Mouse (Mus musculus) B cell, adult 67 days (primary cell): ENCODE measurements around the gene Sptb. TPM values are rescaled to one million over a fixed set of nuclear protein-coding genes. Genes with fewer than 3 reads are reported as not detected.

Experiments
- total RNA-seq, 2 experiments: library from RNA; stranded (reverse); gene quantifications; 4 replicates each; pipeline ENCODE4 v1.2.4; 2023

Gene Sptb
- not detected for total RNA-seq

DNA sequence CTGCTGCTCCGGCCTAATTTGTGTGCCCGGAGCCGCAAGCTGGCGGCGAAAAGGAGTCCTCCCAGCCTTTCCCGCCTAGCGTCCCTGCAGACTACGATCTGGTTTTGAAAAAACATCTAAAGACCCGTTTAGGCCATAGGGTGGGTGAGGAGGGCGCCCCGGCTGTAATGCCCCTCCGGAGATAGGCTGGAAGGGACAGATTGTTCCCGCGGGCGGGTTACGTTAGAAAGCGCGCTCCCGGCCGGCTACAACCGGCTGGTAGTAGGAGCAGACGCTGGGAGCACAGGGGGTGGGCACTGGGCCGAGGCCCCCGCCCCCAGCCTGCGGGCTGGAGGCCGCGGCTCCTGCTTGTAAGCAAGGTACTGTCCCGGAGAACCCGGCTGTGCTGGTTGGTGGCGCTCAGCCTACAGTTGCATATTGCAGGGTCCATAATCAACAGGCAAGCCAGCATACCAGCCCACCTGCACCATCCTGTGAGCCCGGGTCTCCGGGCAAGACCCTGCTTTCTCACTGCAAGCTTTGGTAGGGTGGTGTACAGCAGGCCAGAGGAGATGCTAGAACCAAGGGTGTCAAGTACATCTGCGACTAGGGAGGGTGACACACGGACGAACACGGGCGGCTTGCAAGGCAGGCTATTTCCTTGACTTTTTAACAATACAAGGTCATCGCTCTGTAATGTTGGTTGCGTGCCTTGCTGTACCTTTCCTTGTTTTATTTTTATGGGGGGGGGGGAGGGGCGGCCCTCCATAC lies at the start of gene Sptb:
Sptb (minus strand) TSS at position 197 of the 750 bp plus-strand sequence.

DNA sequence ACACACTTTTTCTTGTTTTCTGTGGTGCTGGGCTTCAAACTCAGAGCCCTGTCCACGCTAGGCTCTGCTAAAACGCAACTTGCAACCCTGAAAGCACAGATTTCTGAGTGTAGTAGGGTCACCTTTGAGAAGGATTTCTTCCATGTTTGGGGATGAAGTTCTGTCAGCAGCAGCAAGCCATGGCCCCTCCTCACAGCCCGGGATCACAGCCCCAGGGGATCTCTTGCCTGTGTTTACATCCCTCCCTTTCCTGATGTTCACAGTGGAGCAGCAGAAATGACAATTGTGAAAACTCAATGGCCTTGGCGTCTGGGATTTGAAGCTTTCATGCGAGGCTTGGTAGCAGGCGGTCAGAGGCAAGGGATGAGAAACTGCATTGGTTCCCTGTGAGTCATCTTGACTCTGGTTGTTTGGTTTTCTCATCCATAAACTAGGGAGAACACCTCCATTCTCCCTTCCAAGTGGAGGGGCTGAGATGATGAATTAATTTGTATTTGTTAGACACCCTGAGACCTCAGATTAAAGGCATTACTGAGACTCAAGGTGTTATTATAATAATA lies 179.7 kb downstream of the Sptb start, which contains the start of gene Plekhg3:
Plekhg3 (plus strand) TSS at position 312 of the 560 bp plus-strand sequence.

Other genes starting within 250 kb of the Sptb start
- 10 to 100 TPM; 27.6 to 29.0 TPM for gene Plekhg3, start 179.7 kb downstream of the Sptb start, total RNA-seq
- 10 to 100 TPM; 34.9 to 40.7 TPM for gene Churc1, start 55.0 kb upstream of the Sptb start, total RNA-seq
- 1 to 10 TPM; 6.5 to 9.4 TPM for gene Fntb, start 55.0 kb upstream of the Sptb start, total RNA-seq
- gene Gpx2, start 85.0 kb upstream of the Sptb start, total RNA-seq, result not detected
- gene Rab15, start 112.4 kb upstream of the Sptb start, total RNA-seq, result not detected